Mouse (Mus musculus) cerebellum, adult 2 months (tissue): ENCODE results near the gene Fkbp2.

Experiments used
- CTCF ChIP-seq: fragments of 200-500 bp; IDR thresholded peaks from 2 replicates; pipeline ENCODE4 v1.5.1; 2011; ENCODE audit warnings: low read depth, mild to moderate bottlenecking, control low read depth, low read length, moderate library complexity, borderline replicate concordance; ENCODE audit not compliant: insufficient read depth
- POLR2A ChIP-seq: fragments of 200-500 bp; IDR thresholded peaks from 2 replicates; pipeline ENCODE4 v1.6.1; 2011; ENCODE audit warnings: low read length, control low read depth, borderline replicate concordance; ENCODE audit not compliant: insufficient read depth

GRCm38 (mm10) chr19:7019191-7019590 is 38.9 kb upstream of the Fkbp2 start, which contains the start of gene Fermt3:
- TF ChIP-seq CTCF = no peak
- no peak for TF ChIP-seq POLR2A
